Mouse (Mus musculus): ENCODE measurements around the gene 3110082I17Rik. TPM values are rescaled to one million over a fixed set of nuclear protein-coding genes. Genes with fewer than 3 reads are reported as not detected.

The 3110082I17Rik gene
- polyA plus RNA-seq, 1 experiment from 2014 or later: 35.6 TPM

DNA sequence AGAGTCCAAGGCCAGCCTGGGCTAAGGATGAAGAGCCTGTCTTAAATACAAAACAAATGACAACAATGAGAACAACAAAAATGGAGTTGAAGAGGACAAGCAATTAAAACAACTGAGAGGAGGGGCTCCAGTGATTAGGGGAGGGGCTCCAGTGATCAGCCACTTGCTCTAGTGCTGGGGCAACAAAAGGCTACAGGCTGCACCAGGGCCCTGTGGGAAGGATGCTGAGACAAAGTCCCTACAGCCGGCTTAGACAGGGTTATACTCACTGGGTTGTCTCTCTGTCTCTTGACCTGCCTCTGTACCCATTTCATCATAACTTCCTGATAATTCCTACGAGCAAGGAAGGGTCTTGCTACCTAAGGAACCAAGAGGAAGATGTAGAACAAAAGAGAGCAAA lies 42.2 kb downstream of the 3110082I17Rik start:
- WGBS: 78% methylated on average over 2 of the region's 2 CpGs
- H3K9me3 ChIP-seq: 0 out of 2 replicates have a peak, but pooled peaks cover 3% of the 10 kb centered on the region
- H3K27me3 ChIP-seq: no peaks in the 10 kb centered on the region
- ATAC-seq (ENCODE audit: insufficient number of reproducible peaks, insufficient read depth, low FRiP score, low TSS enrichment, low read depth): no peak
- H3K4me3 ChIP-seq: no peak overlapping the region
- H3K27ac ChIP-seq: no peak overlapping the region
- no peak overlapping the region for H3K4me2 ChIP-seq
- H3K9ac ChIP-seq: no peak overlapping the region
- peaks cover 7% of the 10 kb centered on the region for H3K4me1 ChIP-seq
- H3K36me3 ChIP-seq: peaks cover 9% of the 10 kb centered on the region

DNA sequence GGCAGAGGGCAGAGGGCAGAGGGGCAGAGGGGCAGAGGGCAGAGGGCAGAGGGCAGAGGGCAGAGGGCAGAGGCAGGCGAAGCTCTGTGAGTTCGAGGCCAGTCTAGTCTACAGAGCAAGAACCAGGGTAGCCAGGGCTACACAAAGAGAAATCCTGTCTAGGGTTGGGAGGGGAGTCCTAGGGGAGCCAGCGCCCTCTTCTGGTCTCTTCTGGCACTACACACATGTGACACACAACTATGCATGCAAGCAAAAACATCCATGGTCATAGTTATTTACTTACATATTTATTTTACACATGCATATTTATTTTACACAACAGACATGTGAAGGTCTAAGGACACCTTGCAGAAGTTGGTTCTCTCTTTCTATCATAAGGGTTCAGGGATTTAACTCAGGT lies 42.8 kb downstream of the 3110082I17Rik start:
- Histone ChIP-seq H3K27me3 (no peaks in the 10 kb centered on the region), H3K9ac (no peak overlapping the region), H3K4me1 (peaks cover 5% of the 10 kb centered on the region; the same call in 1 of the 2 replicates), H3K9me3 (0 out of 2 replicates have a peak, but pooled peaks cover 3% of the 10 kb centered on the region), H3K4me2 (no peak overlapping the region), H3K27ac (no peak overlapping the region), H3K4me3 (no peak overlapping the region), H3K36me3 (peaks cover 9% of the 10 kb centered on the region)
- ATAC-seq (ENCODE audit: insufficient number of reproducible peaks, insufficient read depth, low FRiP score, low TSS enrichment, low read depth): no peak
- 92% methylated on average over 3 of the region's 3 CpGs for WGBS

DNA sequence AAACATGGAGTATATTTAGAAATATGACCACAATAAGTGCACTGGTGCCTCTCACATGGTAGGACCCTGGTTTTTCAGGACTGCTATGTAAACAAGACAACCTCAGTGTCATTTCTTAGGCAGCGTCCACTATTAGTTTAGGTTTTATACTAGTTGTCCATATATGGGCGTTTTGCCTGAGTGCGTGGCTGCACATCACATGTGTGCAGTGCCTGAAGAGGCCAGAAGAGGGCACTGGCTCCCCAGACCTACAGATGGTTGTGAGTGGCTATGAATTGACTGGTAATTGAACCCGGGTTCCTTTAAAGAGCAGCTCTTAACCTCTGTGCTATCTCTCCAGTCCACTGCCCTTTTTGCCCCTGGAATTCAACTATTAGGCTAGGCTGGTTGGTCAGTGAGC lies 43.4 kb downstream of the 3110082I17Rik start:
- no peak for ATAC-seq (ENCODE audit: insufficient number of reproducible peaks, insufficient read depth, low FRiP score, low TSS enrichment, low read depth)
- Histone ChIP-seq H3K27ac (no peak overlapping the region), H3K4me2 (no peak overlapping the region), H3K9ac (no peak overlapping the region), H3K36me3 (peaks cover 9% of the 10 kb centered on the region), H3K4me1 (peaks cover 5% of the 10 kb centered on the region; the same call in 1 of the 2 replicates), H3K4me3 (no peak overlapping the region), H3K9me3 (0 out of 2 replicates have a peak, but pooled peaks cover 3% of the 10 kb centered on the region), H3K27me3 (no peaks in the 10 kb centered on the region)
- 93% methylated on average over 4 of the region's 4 CpGs for WGBS

DNA sequence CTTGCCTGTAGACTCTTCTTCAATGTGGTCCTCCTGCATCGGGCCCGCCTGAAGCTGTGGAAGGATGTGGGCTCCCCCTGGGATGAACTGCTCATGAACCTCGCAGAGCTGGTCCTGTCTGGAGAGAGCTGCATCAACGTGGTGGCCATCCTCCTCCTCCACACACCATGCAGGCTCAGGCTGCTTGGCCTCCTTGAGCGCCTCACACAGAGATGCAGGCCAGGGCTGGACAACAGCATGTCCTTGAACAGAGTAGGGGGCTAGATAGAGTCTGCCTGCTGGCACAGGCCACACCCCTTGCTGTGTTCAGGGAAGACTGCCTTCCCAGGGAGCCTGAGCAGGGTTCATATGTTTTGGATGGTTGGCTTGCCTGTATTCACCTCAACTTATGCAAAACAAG lies 45.3 kb downstream of the 3110082I17Rik start:
- H3K36me3 ChIP-seq: peaks cover 9% of the 10 kb centered on the region
- peaks cover 5% of the 10 kb centered on the region; the same call in 1 of the 2 replicates for H3K4me1 ChIP-seq
- 91% methylated on average over 5 of the region's 5 CpGs for WGBS
- no peaks in the 10 kb centered on the region for H3K27me3 ChIP-seq
- no peak overlapping the region for H3K4me2 ChIP-seq
- no peak overlapping the region for H3K4me3 ChIP-seq
- no peak for ATAC-seq (ENCODE audit: insufficient number of reproducible peaks, insufficient read depth, low FRiP score, low TSS enrichment, low read depth)
- 0 out of 2 replicates have a peak, but pooled peaks cover 3% of the 10 kb centered on the region for H3K9me3 ChIP-seq
- no peak overlapping the region for H3K27ac ChIP-seq
- H3K9ac ChIP-seq: no peak overlapping the region

DNA sequence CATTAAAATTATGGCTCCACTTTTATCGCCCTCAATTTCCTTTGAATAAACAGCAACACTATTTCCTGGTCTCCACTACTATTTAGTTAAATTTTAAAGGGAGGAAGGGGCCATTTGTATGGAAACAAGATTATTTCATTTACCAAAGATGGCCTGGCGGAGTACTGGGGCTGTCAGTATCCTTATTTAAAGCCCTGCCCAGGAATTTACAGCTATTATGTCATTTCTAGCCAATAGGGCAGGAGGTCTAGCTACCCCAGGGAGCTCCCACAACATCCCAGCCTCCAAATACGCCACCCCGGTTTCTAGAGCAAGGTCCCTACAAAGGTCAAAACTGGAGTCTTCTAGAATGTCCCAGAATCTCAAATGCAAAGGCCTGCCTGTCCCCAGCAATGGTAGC lies 46.8 kb downstream of the 3110082I17Rik start:
- ATAC-seq (ENCODE audit: insufficient number of reproducible peaks, insufficient read depth, low FRiP score, low TSS enrichment, low read depth): no peak
- Histone ChIP-seq H3K4me1 (peaks cover 6% of the 10 kb centered on the region; the same call in 1 of the 2 replicates), H3K4me2 (no peak overlapping the region), H3K27me3 (no peaks in the 10 kb centered on the region), H3K4me3 (no peak overlapping the region), H3K36me3 (peaks cover 9% of the 10 kb centered on the region), H3K9me3 (0 out of 2 replicates have a peak, but pooled peaks cover 3% of the 10 kb centered on the region), H3K9ac (no peak overlapping the region), H3K27ac (no peak overlapping the region)
- 87% methylated on average over 4 of the region's 4 CpGs for WGBS

DNA sequence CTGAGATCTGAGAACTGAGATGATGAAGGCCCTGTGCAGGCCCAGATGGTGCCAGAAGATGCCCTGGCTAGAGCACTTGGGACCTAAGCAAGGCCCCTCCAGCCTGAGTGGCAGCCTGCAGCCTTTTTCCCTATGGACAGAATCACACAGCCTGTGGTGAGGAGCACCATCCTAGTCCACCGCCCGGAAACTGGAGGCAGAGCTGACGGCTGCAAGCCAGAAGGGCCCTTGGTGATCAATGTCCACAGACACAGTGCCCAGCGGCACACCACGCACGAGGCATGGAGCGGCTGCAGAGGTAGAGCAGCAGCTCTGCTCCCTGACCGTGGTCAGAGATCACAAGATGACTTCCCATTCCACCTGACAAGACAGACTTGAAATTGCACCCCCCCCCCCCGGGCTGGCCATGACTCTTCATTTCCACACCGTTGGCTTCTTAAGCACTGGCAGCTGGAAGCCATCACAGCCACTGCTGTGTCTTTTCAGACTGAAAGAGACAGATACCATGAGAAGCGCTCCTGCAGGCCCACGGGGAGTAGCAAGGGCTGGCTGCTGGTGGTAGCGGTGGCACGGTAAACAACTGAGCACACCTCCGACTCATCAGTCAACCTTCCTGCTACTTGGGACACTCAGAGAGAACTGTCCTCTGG lies 48.5 kb downstream of the 3110082I17Rik start:
- no peak overlapping the region for H3K27ac ChIP-seq
- 81% methylated on average over 15 of the region's 15 CpGs for WGBS
- H3K9ac ChIP-seq: no peak overlapping the region
- H3K9me3 ChIP-seq: no peaks in the 10 kb centered on the region
- ATAC-seq (ENCODE audit: insufficient number of reproducible peaks, insufficient read depth, low FRiP score, low TSS enrichment, low read depth): no peak
- no peak overlapping the region for H3K4me3 ChIP-seq
- H3K4me2 ChIP-seq: no peak overlapping the region
- peaks cover 9% of the 10 kb centered on the region for H3K36me3 ChIP-seq
- H3K27me3 ChIP-seq: no peaks in the 10 kb centered on the region
- peaks cover 18% of the 10 kb centered on the region for H3K4me1 ChIP-seq

DNA sequence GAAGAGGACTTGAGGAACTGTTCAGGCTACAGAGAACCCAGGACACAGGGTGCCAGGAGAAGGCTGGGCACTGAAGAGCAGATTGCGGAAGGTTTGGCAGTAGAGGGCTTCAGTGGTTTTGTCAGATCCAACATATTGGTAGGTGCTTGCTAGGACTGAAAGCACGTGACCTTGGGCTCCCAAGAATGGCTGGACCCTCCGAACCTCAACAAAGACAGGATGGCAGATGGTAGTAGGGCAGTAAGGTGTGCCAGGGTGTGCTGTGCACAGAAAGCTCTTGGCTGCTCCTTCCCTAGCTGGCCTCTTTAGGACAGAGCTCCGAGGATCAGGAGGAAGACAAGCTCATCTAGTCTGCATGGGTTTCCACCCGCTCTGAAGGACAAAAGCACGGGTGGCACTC lies 49.2 kb downstream of the 3110082I17Rik start:
- Histone ChIP-seq H3K4me1 (peaks cover 22% of the 10 kb centered on the region), H3K9me3 (no peaks in the 10 kb centered on the region), H3K9ac (no peak overlapping the region), H3K36me3 (peaks cover 9% of the 10 kb centered on the region), H3K27me3 (no peaks in the 10 kb centered on the region), H3K27ac (no peak overlapping the region), H3K4me3 (no peak overlapping the region), H3K4me2 (no peak overlapping the region)
- ATAC-seq (ENCODE audit: insufficient number of reproducible peaks, insufficient read depth, low FRiP score, low TSS enrichment, low read depth): no peak
- 95% methylated on average over 6 of the region's 6 CpGs for WGBS

DNA sequence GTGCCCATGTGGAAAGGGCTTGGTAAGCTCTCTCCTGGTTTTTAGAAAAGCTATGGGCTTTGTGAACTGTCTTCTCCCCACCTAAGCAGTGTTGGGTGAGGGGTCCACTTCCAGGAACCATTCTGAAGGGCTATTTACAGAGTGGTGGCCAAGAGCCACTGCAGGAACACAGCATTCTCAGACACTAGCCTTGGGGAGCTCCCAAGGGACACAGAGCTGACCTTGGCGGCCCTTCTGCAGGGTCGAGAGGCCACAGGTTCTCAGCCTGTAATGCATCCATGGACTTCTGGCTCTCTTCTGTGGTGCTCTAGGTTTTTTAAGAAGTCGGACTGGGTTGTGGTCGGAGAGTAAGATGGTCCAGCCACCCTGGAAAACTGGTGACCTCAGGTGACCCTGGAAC lies 50.3 kb downstream of the 3110082I17Rik start:
- Histone ChIP-seq H3K9me3 (no peaks in the 10 kb centered on the region), H3K27me3 (no peaks in the 10 kb centered on the region), H3K27ac (no peak overlapping the region), H3K9ac (no peak overlapping the region), H3K4me2 (no peak overlapping the region), H3K4me1 (peaks cover 31% of the 10 kb centered on the region), H3K4me3 (no peak overlapping the region), H3K36me3 (peaks cover 9% of the 10 kb centered on the region)
- WGBS: 76% methylated on average over 4 of the region's 4 CpGs
- ATAC-seq (ENCODE audit: insufficient number of reproducible peaks, insufficient read depth, low FRiP score, low TSS enrichment, low read depth): no peak

DNA sequence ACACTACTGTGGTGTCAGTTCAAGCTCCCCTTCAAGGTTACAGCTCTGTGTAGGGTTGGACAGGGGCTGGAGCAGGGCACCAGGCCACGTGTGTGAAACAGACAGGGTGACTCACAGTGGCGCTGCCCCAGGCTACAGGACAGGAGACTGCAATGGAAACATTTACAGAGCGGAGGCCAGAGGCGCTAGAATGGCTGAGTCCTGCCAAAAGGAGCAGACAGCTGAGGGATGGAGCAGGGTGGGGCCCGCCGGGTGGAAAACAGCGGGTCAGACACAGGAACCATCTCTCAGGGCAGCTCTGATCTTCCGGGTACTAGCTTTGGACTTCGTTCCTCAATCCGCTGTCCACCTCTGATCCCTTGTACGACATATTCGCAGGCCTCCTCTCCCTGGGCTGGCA lies 50.9 kb downstream of the 3110082I17Rik start:
- H3K4me2 ChIP-seq: no peak overlapping the region
- ATAC-seq (ENCODE audit: insufficient number of reproducible peaks, insufficient read depth, low FRiP score, low TSS enrichment, low read depth): no peak

DNA sequence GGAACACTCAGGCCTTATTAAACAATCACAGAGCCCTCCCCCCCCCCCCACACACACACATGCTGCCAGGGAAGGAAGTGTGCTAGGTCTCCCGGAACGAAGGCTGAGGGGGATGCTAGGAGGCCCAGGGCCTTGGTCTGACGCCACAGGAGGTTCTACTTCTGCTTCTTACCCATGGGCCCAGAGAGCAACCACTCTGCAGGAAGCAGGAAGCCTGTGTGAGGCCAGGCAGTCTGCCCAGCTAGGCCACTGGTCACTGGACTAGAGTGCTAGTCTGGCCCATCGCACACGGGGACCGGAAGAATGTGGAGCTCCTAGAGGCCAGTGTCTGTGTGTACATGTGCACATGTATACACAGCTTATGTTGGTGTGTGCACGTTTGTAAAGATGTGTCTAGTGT lies 51.8 kb downstream of the 3110082I17Rik start:
- Histone ChIP-seq H3K27me3 (no peaks in the 10 kb centered on the region), H3K9me3 (no peaks in the 10 kb centered on the region), H3K4me2 (no peak overlapping the region), H3K4me1 (peaks cover 31% of the 10 kb centered on the region), H3K4me3 (no peak overlapping the region), H3K9ac (no peak overlapping the region), H3K36me3 (no peaks in the 10 kb centered on the region), H3K27ac (no peak overlapping the region)
- WGBS: 81% methylated on average over 7 of the region's 7 CpGs
- ATAC-seq (ENCODE audit: insufficient number of reproducible peaks, insufficient read depth, low FRiP score, low TSS enrichment, low read depth): no peak

More for the DNA sequence above, 50.9 kb downstream of the 3110082I17Rik start:
- Histone ChIP-seq H3K4me3 (no peak overlapping the region), H3K4me1 (peaks cover 31% of the 10 kb centered on the region), H3K27ac (0 out of 2 replicates have a peak overlapping the region, but pooled peaks have one; percentile 2), H3K27me3 (no peaks in the 10 kb centered on the region), H3K36me3 (peaks cover 7% of the 10 kb centered on the region), H3K9ac (no peak overlapping the region; the same call in 1 of the 2 replicates), H3K9me3 (no peaks in the 10 kb centered on the region)
- 80% methylated on average over 12 of the region's 12 CpGs for WGBS

DNA sequence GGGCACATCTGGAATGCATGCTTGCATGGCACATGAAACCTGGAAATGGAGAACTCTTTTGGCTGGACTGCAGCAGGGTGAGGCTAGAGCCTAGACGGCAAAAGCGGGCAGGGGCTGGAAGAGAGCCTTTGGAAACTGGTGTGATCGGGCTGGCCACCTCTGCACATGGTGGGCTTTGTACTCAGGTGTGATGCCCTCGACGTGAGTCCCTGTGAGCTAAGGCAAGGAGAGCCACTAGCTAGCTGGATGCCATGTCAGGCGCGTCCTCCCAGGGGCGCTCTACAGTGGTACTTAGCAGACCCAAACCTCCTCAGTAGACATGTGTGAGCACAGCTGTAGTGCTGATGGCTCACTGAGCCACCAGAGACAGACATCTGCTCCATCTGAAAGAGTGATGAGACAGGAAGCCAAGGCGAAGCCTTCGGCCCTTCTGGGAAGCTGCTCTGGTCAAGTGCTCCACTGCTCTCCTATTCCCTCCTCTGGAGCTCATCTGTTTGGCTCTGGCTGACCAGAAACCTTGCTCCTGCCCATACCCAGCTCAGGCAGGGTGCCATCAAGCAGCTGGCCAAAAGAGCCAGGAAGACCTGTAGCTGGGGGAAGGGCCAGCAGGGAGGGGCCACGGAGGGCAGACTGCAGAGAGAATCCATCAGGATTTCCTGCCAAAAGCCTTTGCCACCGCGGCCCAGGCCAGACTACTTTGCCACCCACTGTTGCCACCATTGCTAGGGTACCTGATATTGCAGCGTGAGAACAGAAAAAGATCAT lies 53.0 kb downstream of the 3110082I17Rik start:
- ATAC-seq (ENCODE audit: insufficient number of reproducible peaks, insufficient read depth, low FRiP score, low TSS enrichment, low read depth): no peak
- peak overlapping the region; percentile 78 for H3K27ac ChIP-seq
- WGBS: 82% methylated on average over 14 of the region's 14 CpGs
- H3K9ac ChIP-seq: no peak overlapping the region
- H3K27me3 ChIP-seq: no peaks in the 10 kb centered on the region
- H3K9me3 ChIP-seq: no peaks in the 10 kb centered on the region
- peak overlapping the region; percentile 32 for H3K4me2 ChIP-seq
- no peaks in the 10 kb centered on the region for H3K36me3 ChIP-seq
- 0 out of 2 replicates have a peak overlapping the region, but pooled peaks have one; percentile 7 for H3K4me3 ChIP-seq
- peaks cover 31% of the 10 kb centered on the region for H3K4me1 ChIP-seq

DNA sequence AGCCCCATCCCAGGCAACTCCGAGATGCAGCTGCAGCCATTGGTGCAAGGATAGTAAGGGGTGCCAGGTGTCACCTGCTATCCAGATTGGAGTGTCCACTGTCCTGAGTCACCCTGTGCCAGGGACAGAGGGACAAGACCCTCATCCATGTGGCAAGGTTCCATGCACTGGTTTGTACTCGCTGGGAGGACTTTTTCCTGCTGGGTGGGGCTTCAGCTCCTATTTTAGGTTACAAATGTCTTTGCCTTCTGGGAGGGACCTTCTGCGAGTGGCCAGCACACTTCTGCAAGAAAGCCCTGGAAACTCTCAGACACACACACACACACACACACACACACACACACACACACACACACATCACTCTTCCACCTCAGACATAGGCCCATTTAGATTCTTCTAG lies 54.4 kb downstream of the 3110082I17Rik start:
- Histone ChIP-seq H3K36me3 (no peaks in the 10 kb centered on the region), H3K4me2 (no peak overlapping the region), H3K4me1 (peaks cover 31% of the 10 kb centered on the region), H3K27me3 (no peaks in the 10 kb centered on the region), H3K27ac (peak overlapping the region; percentile 78; the same call in 1 of the 2 replicates), H3K9me3 (no peaks in the 10 kb centered on the region), H3K9ac (no peak overlapping the region), H3K4me3 (no peak overlapping the region)
- ATAC-seq (ENCODE audit: insufficient number of reproducible peaks, insufficient read depth, low FRiP score, low TSS enrichment, low read depth): no peak
- WGBS: 72% methylated on average over 3 of the region's 3 CpGs

Data from embryonic facial prominence, embryonic 13.5 days (tissue).